8 mouse cellular contexts compared by ENCODE assay signal in genomic region chr1:128359554-128360376, GRCm38 (mm10). TPM values are rescaled to one million over a fixed set of nuclear protein-coding genes. Genes with fewer than 3 reads are reported as not detected.
A peak's percentile ranks its signal among the peaks of the same experiment; 100 is the strongest.
DNase-seq lines count a peak whose midpoint lies in the region; ATAC-seq and TF ChIP-seq lines count a peak whose summit lies in the region.

Gene Mcm6, minus strand, starts transcription at chr1:128359664.

- H3K27me3 ChIP-seq in forebrain, embryonic 15.5 days: no peaks in the 10 kb centered on the region

- ATAC-seq in forebrain, embryonic 15.5 days (replicated peaks): peak; percentile 99
- peak; percentile 94 for ATAC-seq in neutrophil, adult 5-6 weeks (ENCODE audit: extremely low read depth, insufficient number of reproducible peaks, low FRiP score, poor library complexity, severe bottlenecking)

- in situ Hi-C loops in ES-E14 (cut with MboI; ENCODE audit: low sequenced_read_pairs in 2 of 2, unreplicated experiment in 2 of 2): no loop called here

- H3K27ac ChIP-seq in ES-E14 (ENCODE audit: insufficient read depth, low read depth, low read length, poor library complexity, severe bottlenecking): peak within 1 kb of the TSS; percentile 79
- peak within 1 kb of the TSS; percentile 79 for H3K27ac ChIP-seq in forebrain, embryonic 15.5 days (replicated peaks)

- 2% methylated on average over 38 of the region's 38 CpGs for WGBS in forebrain, embryonic 15.5 days
- WGBS in lung, adult 2 months: 3% methylated on average over 38 of the region's 38 CpGs

- intact Hi-C loops in heart, postnatal 25 days (cut with DNase I): no loop called here

- TF ChIP-seq CTCF in lung, adult 2 months (IDR thresholded peaks at IDR 0.05; ENCODE audit: insufficient read depth, low read length): no peak

- peaks cover 0 to 2% of the 10 kb centered on the region in 2 experiments; a peak in 1 of 4 replicates for H3K4me1 ChIP-seq in ES-E14 (ENCODE audit: control insufficient read depth in 2 of 2, insufficient read depth in 2 of 2, low read length in 2 of 2, poor library complexity in 1 of 2)
- H3K4me1 ChIP-seq in forebrain, embryonic 15.5 days: peaks cover 31% of the 10 kb centered on the region
- H3K4me1 ChIP-seq in lung, adult 2 months (ENCODE audit: control insufficient read depth, insufficient read depth, low read length): peaks cover 8% of the 10 kb centered on the region

- H3K4me2 ChIP-seq in forebrain, embryonic 15.5 days (replicated peaks): peak within 1 kb of the TSS; percentile 73

- peaks cover 22% of the 10 kb centered on the region for H3K36me3 ChIP-seq in ES-E14 (ENCODE audit: control insufficient read depth, insufficient read depth, low read length, poor library complexity, severe bottlenecking)
- peaks cover 11% of the 10 kb centered on the region for H3K36me3 ChIP-seq in forebrain, embryonic 15.5 days

- peak; percentile 95 for DNase-seq in ES-E14 (ENCODE audit: low read depth, low spot score)
- DNase-seq in cerebellum, adult 11-12 months: peak; percentile 91
- peak; percentile 91 for DNase-seq in heart, postnatal 25 days (ENCODE audit: low spot score)
- peak; percentile 88 to 95 for DNase-seq in layer of hippocampus, adult 18-20 months (ENCODE audit: low spot score in 2 of 2)
- DNase-seq in lung, adult 2 months: peak; percentile 92
- DNase-seq in thymus, adult 18-20 months: peak; percentile 95 to 97

- H3K9me3 ChIP-seq in ES-E14 (ENCODE audit: control insufficient read depth, insufficient read depth, low read depth, low read length): no peaks in the 10 kb centered on the region
- no peaks in the 10 kb centered on the region for H3K9me3 ChIP-seq in forebrain, embryonic 15.5 days

- H3K4me3 ChIP-seq in ES-E14 (ENCODE audit: insufficient read depth in 1 of 2, low read depth in 1 of 2, low read length in 2 of 2, poor library complexity in 1 of 2, severe bottlenecking in 1 of 2): peak within 1 kb of the TSS; percentile 96
- H3K4me3 ChIP-seq in forebrain, embryonic 15.5 days: peak within 1 kb of the TSS; percentile 92
- H3K4me3 ChIP-seq in lung, adult 2 months (replicated peaks; ENCODE audit: extremely low read depth, low read depth, low read length): peak within 1 kb of the TSS; percentile 79

- TF ChIP-seq POLR2A in lung, adult 2 months (IDR thresholded peaks at IDR 0.05; ENCODE audit: borderline replicate concordance, extremely low read depth, low read depth, low read length): peak; percentile 50; the same call in 1 of the 2 replicates

- H3K9ac ChIP-seq in ES-E14 (ENCODE audit: insufficient read depth, low read depth, low read length, poor library complexity, severe bottlenecking): peak within 1 kb of the TSS; percentile 98
- H3K9ac ChIP-seq in forebrain, embryonic 15.5 days (replicated peaks): peak within 1 kb of the TSS; percentile 64

TF ChIP-seq in ES-E14, 5 proteins besides CTCF, POLR2A, EP300 and RAD21:
- TF ChIP-seq MAFK (IDR thresholded peaks at IDR 0.05; ENCODE audit: insufficient read depth, low read depth, low read length) (no peak), ZNF384 (IDR thresholded peaks at IDR 0.05; ENCODE audit: low read depth, low read length) (peak; percentile 54; the same call in 1 of the 2 replicates), HCFC1 (IDR thresholded peaks at IDR 0.05; ENCODE audit: borderline replicate concordance, insufficient read depth, low read length) (no peak)
TF ChIP-seq in ES-E14: peak in this region for 1.

RNA-seq across cellular contexts. Expression of gene Mcm6, which starts in this region (rescaled TPM):
- 134 and 172 TPM in 2 replicates for total RNA-seq in ES-E14 (2012; rRNA removed)
- 110 and 114 TPM in 2 replicates for polyA plus RNA-seq in forebrain, embryonic 15.5 days (2015; fragmentation: Nextera tagmentation; extraction: Ambion mirVana)
- total RNA-seq in heart, postnatal 25 days (2021): 1 to 10 TPM; 6.3 to 6.4 TPM
- total RNA-seq in layer of hippocampus, adult 18-20 months (2021): 10 to 100 TPM; 13.1 to 13.6 TPM
- 6.9 and 11.5 TPM in 2 replicates for polyA plus RNA-seq in lung, adult 2 months (2012; rRNA removed)
- total RNA-seq in neutrophil, adult 5-6 weeks (2017): 29.6 and 31.3 TPM in 2 replicates

Comparison
In these comparisons a context has a peak if more than half of its experiments do, and no peak if none do; other contexts are left out.
1. Peak in every context shown above with its lines: DNase-seq, ATAC-seq, H3K4me3 ChIP-seq and H3K27ac ChIP-seq.